Mouse (Mus musculus) cerebellum, postnatal 14 days (tissue): ENCODE data around the gene Tmem150a.

Experiments
- DNase-seq, 2 experiments: peaks; one replicate each; pipeline ENCODE4 v3.0.0; 2021; ENCODE audit warnings: mixed read lengths in 2 of 2

Tmem150a gene

DNA sequence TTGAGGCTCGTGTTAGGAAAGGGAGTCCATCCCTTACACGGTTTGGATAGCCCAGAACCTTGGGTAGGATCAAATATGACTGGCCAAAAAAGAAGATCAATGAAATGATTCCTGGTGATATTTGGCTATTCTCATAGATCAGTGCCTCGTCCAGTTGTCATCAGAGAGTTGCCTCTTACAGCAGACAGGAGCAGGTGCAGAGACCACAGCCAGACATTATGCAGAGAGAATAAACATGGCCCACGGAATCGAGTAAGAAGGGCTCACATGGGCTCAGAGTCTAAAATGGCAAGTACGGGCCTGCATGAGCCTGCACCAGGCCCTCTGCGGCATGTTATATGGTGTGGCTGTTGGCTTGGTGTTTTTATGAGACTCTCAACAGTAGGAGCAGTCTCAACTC, 50.1 kb downstream of the Tmem150a start:
- no peak for DNase-seq

DNA sequence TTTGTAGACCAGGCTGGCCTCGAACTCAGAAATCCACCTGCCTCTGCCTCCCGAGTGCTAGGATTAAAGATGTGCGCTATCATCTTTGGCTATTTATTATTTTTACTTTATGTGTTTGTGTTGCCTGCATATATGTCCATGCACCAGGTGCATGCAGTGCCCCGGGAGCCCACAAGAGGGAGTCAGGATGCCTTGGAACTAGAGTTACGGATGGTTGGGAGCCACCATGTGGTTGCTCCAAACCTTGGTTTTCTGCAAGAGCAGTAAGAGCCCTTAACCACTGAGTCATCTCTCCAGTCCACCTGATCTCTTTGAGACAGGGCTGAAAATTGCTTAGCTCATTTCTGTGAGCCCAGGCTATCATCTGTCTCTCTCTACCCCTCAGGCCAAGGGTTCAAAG, 51.9 kb downstream of the Tmem150a start:
- peak; percentile 86 to 91 for DNase-seq
